Mouse (Mus musculus) erythroid progenitor cell, adult 5-6 weeks (primary cell): ENCODE results near the gene Kif3c. TPM values are rescaled to one million over a fixed set of nuclear protein-coding genes. Genes with fewer than 3 reads are reported as not detected.
"Not testable (repeated sequence)": the region's sequence is repeated elsewhere in the genome, so short reads cannot be mapped to it uniquely, and the experiment has no call there.

Source experiments
- ATAC-seq: replicated peaks from 2 replicates; pipeline ENCODE4 v1.8.0; 2016; ENCODE audit warnings: moderate number of reproducible peaks, mild to moderate bottlenecking, moderate TSS enrichment, inconsistent platforms; ENCODE audit not compliant: poor library complexity, low FRiP score, severe bottlenecking
- total RNA-seq, 2 experiments: library from RNA; stranded (forward) in 1 of 2; stranded (reverse) in 1 of 2; fragments of 150-400 nt in 1 of 2; fragments of 186-747, 209-891 nt in 1 of 2; gene quantifications; 2 replicates each; pipeline versions ENCODE4 v1.2.3 to v1.2.4; 2015 to 2017; ENCODE audit warnings: low replicate concordance in 2 of 2

The Kif3c gene
- total RNA-seq, 2 experiments from 2014 or later: 1.7 TPM; not detected in 1

DNA sequence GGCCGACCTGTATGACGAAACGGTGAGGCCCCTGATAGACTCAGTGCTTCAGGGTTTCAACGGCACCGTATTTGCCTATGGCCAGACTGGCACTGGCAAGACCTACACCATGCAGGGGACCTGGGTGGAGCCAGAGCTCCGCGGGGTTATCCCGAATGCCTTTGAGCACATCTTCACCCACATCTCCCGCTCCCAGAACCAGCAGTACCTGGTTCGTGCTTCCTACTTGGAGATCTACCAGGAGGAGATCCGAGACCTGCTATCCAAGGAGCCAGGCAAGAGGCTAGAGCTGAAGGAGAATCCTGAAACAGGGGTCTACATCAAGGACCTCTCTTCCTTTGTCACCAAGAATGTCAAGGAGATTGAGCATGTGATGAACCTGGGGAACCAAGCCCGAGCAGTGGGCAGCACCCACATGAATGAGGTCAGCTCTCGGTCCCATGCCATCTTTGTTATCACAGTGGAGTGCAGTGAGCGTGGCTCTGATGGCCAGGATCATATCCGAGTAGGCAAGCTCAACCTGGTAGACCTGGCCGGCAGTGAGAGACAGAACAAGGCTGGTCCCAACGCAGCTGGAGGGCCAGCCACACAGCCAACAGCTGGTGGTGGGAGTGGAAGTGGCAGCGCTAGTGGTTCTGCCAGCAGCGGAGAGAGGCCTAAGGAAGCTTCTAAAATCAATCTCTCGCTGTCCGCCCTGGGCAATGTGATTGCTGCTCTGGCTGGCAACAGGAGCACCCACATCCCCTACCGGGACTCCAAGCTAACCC lies 1.4 kb downstream of the Kif3c start:
- ATAC-seq: 0 out of 2 replicates have a peak, but pooled peaks have one; percentile 25

DNA sequence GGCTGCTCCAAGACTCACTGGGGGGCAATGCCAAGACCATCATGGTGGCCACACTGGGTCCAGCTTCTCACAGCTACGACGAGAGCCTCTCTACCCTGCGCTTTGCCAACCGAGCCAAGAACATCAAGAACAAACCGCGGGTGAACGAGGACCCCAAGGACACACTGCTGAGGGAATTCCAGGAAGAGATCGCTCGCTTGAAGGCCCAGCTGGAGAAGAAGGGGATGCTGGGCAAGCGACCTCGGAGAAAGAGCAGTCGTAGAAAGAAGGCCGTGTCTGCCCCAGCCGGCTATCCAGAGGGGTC lies 2.0 kb downstream of the Kif3c start:
- ATAC-seq: no peak

DNA sequence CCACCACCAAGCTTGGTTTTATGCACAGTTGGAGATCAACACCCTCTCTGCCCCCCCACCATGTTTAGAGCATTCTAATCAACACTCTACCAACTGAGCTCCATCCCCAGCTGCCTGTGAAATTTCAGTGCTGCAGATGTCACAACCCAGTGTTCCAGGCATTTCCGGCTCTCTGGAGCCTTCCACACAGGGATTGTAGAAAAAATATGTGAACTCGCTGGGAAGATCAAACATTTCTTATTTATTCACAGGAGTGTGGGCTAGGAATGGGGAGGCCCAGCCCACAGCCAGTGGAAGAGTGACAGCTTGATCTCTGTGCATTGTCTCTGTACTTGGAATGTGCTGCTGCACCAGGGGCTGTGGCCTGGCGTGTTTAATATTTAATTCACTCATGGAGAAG lies 3.8 kb downstream of the Kif3c start:
- no peak for ATAC-seq

DNA sequence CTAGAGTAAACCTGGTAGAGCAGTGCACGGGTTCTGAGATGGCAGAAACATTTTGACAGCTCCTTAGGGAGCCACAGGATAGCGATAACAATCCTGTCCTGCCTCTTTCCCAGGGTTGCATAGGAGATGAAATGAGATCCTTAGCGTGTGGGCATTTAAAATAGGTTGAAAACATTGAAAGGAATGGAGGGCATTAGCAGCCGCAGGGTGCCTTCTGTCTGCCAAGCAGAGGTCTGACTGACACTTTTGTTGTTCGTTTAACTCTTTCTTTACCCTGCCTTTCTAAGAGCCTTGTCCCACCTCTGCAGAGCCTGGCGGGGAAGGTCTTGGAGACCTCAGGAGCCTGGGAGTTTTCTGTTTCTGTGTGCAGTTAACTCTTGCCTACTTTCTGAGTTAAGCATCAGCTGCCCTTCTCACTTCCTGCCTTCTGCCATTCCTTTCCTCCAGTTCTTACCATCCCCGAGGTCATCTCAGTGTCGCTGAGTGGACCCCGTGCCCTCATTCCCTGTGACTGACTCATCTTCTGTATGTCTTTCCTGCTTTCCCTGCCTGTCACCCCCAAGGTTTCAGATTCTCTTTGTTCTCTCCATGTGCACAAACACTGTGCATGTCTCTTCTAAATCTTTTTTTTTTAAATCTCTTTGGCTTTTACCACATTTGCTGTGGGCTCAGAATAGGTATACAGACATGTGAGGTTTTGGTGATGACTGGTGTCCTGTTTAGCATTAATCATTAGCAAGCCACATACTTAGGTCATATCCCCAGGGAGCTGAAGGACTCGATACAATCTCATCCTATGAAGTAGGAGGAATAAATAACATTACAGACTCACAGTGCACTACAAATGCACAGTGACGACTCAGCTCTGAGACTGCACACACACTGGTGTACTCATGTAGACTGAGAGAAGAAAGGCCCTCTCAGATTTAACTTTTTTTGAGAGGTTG lies 6.3 kb downstream of the Kif3c start:
- no peak for ATAC-seq

DNA sequence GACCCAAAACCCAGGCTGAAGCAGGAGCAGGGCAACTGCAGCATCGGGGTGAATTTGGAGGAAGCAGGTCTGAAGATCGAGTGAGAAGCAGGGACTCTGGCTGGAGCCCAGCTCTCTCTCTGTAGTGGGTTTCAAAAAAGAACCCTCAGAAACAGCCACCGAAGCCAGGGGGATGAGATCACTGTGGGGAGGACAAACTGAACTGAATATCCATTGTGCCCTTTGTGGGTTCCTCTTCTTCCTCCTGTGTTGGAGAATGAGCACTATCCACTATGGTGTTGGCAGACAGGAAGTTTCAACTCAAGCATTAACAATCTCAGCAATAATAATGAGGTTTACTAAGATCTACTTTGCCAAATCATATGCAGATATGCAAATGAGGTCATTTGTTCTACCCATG lies 7.1 kb downstream of the Kif3c start:
- no peak for ATAC-seq

DNA sequence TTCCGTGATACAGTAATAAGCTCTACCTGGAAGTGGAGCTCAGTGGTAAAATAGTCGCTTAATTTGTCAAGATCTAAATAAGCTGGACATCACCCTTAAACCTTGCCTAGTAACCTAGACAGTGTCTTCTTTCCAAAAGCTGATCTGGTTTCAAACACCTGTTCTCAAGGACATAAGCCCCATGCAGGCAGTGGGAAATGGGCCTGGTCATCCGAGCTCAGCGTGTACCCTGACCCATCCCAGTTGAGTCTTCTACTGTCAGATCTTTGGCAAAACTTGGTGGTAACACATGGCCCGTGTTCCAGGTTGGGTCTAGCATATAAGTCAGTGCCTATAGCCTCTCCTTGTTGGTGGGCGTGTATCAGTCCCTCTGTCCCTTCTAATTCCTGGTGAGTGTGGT lies 8.6 kb downstream of the Kif3c start:
- no peak for ATAC-seq

DNA sequence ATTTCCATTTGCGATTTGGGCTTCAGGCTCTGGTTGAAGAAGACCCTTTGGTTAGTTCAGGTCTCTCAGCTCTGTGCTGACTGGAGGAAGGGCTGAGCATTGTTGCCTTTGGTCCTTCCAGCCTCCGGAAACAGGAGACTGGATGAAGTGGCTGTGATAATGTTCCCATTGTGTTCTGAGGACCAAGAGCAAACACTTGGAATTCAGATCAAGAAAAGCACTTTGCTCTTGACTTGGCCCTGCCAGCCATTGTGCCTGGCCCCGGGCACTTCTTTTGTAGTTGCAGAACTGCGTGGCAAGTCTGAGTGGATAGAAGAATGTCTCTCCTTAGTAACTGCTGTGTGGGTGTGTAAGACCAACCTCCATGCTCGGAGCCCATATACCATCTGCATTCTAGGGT lies 9.6 kb downstream of the Kif3c start:
- ATAC-seq: no peak

DNA sequence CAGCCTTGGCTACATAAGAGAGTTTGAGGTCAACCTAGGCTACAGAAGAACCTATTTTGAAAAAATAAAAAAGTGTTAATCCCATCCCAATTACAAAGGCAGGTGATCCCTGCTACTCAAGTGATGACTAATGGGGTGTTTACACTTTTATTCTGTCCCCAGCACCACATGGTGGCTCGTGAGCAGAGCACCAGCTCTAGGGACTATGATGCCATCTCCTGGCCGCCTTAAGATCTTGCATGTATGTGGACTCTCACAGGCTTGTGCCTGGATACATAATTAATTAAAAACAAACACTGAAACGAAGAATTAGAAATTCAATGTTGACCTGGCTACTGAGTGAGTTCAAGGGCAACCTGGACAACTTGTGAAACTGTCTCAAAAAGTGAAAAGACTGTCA lies 12.3 kb downstream of the Kif3c start:
- no peak for ATAC-seq

DNA sequence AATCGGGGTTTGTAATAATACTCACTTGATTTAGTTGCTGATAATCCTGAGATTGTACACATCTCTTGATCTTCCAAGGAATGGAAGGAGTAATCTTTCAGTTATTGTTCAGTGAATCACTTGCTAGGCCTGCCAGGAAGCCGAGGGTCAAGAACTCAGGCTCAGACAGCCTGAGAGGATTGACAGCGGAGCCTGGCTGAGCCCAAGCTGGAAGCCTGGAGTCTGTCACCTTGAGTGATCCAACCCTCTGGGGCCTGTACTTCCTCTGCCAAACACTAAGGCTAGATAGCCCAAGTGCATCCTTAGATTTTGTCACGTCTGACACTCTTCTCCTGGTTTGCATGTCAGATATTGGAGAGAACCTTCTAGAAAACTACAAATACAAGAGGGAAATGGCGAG lies 12.8 kb downstream of the Kif3c start:
- no peak for ATAC-seq

DNA sequence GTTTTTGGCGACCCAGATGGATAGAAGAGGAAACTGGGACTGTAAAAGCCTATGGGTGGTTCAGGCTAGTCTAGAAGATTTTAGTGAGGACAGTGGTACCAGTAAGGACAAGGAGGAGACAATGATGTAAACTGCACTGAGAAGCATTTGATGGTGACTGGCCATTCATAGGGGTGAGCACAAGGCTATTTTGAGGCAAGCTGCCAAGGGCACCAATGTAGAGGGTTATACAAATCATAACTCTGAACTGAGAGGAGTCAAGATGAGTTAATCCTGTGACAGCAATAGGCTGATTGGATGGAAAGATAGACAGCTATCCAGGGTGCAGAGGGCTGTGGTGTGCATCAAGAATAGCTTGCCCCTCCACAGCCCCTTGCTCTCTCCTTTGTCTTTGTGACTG lies 19.9 kb downstream of the Kif3c start:
- ATAC-seq: no peak

DNA sequence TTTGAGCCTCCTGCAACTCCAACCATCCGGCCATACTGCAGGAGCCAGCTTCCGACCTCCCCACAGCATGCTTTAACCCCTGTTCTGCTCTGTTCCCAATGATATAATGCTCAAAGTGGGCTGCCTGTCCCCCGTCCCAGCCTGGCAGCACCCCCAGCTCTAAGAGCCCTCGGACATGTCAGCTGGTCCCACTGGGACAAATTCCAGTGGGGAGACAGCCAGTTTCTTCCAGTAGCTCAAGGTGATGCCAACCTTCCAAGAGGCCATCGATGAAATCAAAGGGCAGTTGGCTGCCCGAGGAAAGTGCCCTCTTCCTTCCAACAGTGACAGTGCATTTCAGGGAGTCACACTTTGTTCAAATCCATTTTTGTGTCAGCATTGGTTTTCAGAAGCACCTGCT lies 20.3 kb downstream of the Kif3c start:
- no peak for ATAC-seq

DNA sequence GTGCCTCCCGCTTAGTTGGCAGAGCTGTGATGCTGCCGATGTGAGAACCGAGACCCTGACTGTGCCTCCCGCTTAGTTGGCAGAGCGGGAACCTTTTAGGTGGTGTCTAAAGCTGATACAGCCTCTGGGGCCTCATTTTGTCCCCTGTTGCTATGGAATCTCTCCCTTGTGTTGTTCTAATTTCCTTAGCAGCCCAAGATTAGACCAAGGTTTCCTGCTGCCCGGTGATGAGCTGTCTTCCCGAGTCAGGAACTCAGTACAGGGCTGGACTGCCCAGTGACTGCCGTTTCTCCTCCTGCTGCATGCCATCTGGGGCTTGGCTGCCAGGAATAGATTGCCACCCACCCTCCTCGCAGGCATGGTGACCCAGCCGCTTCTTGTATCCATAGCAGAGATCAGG lies 21.0 kb downstream of the Kif3c start:
- no peak for ATAC-seq

DNA sequence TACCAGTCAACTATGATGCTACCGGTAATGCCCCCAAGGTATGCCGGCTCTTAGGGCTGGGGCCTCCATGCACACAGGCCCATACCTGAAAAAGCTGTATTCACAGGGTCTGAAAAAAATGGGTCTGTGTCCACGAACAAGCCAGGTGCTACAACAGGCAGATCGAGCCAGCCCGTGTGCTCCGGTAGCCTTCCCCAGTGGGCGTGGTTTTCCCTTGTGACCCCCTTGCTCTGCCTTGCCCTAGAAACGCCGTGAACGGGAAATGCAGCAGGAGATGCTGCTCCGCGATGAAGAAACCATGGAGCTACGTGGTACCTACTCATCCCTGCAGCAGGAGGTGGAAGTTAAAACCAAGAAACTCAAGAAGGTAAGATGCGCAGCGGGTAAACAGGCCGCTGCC lies 23.0 kb downstream of the Kif3c start:
- ATAC-seq: no peak

DNA sequence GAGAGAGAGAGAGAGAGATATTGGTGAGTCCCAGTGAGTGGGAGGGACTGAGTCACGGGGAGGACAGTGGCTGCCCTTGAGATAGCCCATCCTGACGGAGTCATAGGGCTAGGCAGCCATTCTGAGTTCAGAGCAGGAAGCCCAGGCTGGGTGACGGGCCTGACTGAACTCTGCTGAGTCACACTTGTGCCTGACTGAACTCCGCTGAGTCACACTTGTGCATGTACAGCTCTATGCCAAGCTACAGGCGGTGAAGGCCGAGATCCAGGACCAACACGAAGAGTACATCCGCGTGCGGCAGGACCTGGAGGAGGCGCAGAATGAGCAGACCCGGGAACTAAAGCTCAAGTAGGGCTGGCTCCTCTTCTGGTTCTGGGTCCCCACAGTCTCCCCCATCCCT lies 24.5 kb downstream of the Kif3c start:
- peak; percentile 66 for ATAC-seq

DNA sequence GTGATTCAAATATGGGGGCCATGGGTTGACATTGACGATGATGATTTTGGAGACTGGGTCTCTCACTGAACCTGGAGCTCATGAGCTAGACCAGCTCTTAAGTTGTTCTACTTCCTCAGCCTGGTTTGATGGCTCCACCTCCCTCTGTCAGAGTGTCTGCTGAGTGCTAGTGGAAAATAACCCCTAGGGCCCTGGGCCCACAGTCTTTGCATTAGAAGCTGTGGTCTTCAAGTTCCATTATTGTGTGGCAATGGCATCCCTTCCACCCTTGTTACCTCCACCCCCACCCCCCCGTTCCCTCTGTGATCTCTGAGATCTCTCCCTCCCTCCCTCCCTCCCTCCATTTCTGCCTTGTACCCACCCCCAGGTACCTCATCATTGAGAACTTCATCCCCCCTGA lies 25.1 kb downstream of the Kif3c start:
- no peak for ATAC-seq

DNA sequence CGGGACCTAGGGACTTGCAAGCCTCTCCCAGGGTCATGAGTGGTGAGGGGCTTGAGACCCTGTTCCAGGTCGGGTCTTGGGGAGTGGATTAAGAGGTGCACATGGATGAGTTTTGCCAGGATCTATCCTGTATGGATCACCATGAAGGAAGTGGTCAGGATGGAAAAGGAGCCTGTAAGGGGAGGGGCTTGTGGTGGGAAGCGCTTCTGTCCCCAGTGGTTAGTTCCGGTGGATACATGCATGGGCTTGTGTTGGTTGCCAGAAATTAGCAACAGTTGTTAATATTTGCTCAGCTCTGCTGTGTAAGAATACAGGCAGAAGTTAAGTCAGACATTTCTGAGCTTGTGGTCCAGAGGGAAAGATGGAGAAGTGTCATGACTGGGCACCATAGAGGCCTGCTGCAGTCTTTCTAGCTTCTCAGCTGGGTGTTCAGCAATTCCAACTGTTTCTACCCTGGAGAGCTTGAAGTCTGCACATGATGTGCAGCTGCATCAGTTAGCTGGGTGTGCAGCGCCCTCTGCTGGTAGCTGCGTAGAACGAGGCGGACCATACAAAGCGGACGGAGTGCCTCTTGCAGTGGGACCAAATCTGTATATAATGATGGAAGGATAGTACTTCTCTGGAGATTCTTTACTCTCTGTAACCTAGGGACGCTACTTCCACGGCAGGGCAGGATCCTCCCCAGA lies 25.8 kb downstream of the Kif3c start:
- ATAC-seq: peak; percentile 73

DNA sequence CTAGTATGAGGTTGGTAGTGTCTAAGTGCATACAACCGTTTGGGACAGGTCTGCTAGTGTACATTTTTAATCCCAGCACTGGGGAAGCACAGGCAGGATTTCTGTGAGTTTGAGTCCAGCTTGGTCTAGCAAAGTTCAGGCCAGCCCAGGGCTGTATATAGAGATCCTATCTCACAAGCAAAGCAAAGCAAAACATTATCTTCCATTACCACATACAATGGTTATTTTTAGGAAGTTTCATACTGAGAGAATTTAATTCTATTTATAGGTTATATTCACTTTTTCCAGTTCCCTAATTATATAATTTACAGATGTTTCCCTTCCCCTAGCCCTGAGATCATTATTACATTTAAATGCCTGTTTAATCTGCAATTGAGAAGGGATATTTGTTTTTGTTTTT lies 26.3 kb downstream of the Kif3c start:
- no peak for ATAC-seq

DNA sequence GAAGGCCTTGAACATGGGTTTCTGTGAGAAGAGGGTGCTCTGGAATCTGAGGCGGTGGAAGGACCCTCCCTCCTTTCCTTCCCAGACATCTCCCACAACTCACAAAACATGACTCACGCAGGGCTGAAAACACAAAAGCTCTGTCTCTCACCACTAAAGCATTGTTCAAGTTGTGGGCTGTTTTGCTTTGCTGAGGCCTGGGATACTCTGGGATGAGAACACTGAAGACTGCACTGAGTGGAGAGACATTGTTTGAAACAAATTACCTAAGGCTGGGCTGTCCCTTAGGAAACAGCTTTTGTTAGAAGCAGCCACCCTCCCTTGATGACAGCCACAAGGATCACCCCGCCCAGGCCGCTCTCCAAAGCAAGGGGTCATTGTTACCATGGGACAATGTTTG lies 28.2 kb downstream of the Kif3c start:
- ATAC-seq: no peak

DNA sequence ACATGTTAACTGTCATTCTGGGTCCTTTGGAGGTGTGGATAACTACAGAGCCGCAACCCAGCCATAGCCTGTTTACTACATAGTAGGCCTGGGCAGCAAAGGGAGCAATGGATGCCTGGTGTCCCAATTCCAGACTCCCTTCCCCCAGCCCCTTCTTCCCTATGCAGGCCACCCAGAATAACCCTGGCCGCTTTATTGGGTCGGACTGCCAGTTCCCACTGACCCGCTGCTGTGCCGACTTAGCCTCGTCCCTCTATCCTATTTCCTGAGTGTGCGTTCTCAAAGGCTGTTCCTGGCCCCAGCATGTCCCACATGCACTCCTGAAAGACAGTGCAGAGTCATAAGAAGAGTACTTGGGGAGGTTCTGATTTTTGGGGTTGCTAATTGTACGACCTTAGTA lies 32.0 kb downstream of the Kif3c start:
- ATAC-seq: no peak

DNA sequence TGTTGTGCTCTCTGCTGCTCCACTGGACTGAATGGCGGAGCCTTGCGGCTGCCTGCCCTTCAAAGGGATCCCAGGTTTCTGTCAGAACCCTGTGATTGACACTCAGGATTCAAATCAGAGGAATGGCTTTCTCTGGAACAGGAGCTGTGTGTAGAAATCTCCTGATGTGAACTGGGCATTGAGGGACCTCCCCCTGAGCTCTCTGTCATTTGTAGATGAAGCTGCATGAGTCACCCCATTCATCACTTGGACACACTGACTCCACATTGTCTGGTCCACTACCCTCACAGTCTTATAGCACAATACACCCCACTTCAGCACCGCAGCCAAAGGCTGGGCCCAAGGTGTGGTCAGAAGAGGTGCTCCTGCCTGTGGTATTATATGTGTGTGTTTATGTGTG lies 40.7 kb downstream of the Kif3c start:
- not testable (repeated sequence) for ATAC-seq

DNA sequence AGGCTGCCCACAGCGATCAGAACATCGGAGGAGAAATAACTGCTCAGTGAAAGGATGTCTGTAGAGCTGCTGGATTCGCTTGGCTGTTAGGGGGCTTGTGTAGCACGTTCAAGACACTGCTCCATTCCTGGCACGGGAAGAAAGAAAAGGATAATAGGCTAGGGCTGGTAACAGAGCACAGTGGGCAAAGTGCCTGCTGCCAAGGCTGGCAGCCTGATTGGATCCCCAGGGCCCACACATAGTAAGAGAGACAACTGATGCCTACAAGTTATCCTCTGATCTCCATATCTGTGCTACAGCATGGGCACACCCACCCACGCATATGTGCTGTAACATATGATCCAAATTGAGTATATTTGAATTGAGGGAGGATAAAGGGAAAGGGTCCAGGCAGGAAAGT lies 41.7 kb downstream of the Kif3c start:
- no peak for ATAC-seq
